Mouse (Mus musculus): ENCODE results near the gene Plrg1. TPM values are rescaled to one million over a fixed set of nuclear protein-coding genes. Genes with fewer than 3 reads are reported as not detected.

Gene Plrg1
- polyA plus RNA-seq, 1 experiment from 2014 or later = 91.2 TPM

DNA sequence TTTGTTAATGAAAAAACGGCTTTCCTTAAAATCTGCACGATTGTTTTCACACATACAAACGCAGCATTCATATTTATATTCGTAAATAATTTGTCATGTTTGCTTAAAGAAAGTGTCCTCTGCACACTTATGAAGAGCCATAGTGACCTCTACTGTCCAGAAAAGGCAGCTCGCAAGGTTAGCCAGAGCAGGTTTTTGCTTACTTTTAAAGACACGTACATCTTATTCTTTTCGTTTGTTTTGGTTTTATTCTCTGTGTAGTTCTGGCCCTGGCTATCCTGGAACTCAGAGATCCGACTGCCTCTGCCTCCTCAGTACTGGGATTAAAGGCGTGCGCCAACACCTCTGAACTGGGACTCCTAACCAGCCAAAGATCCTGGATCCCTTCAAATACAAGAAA is 1.6 kb upstream of the Plrg1 start:
- no peaks in the 10 kb centered on the region; the same call in 1 of the 2 replicates for H3K27me3 ChIP-seq
- H3K4me1 ChIP-seq = peaks cover 9% of the 10 kb centered on the region
- H3K36me3 ChIP-seq = peaks cover 15% of the 10 kb centered on the region
- no peak overlapping the region for H3K4me3 ChIP-seq
- no peak overlapping the region for H3K9ac ChIP-seq
- no peak for ATAC-seq (ENCODE audit: insufficient number of reproducible peaks, low FRiP score, low TSS enrichment, low read depth)
- no peak overlapping the region for H3K4me2 ChIP-seq
- H3K27ac ChIP-seq = no peak overlapping the region
- no peaks in the 10 kb centered on the region for H3K9me3 ChIP-seq
- 29% methylated on average over 10 of the region's 10 CpGs for WGBS

DNA sequence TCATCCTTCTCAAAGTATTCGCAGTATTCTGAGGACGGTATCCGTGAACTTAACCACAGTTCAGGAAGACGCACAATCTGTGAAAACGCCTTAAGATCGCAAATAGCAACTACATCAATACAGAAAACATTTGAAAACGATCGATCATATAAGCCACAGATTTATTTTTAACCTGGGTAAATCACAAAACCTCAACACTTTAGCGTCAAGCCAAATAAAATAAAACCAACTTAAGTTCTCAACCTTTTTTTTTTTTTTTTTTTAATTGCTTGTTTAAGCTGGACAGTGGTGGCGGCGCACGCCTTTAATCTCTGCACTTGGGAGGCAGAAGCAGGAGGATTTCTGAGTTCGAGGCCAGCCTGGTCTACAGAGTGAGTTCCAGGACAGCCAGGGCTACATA is 563 bp upstream of the Plrg1 start:
- H3K27ac ChIP-seq = peak overlapping the region; percentile 54; the same call in 1 of the 2 replicates
- H3K27me3 ChIP-seq = no peaks in the 10 kb centered on the region; the same call in 1 of the 2 replicates
- peak overlapping the region; percentile 70 for H3K4me3 ChIP-seq
- 33% methylated on average over 13 of the region's 13 CpGs for WGBS
- peaks cover 25% of the 10 kb centered on the region for H3K36me3 ChIP-seq
- H3K9me3 ChIP-seq = no peaks in the 10 kb centered on the region
- ATAC-seq (ENCODE audit: insufficient number of reproducible peaks, low FRiP score, low TSS enrichment, low read depth) = peak; percentile 28; the same call in 1 of the 2 replicates
- H3K9ac ChIP-seq = no peak overlapping the region
- peak overlapping the region; percentile 45 for H3K4me2 ChIP-seq
- H3K4me1 ChIP-seq = peaks cover 9% of the 10 kb centered on the region

DNA sequence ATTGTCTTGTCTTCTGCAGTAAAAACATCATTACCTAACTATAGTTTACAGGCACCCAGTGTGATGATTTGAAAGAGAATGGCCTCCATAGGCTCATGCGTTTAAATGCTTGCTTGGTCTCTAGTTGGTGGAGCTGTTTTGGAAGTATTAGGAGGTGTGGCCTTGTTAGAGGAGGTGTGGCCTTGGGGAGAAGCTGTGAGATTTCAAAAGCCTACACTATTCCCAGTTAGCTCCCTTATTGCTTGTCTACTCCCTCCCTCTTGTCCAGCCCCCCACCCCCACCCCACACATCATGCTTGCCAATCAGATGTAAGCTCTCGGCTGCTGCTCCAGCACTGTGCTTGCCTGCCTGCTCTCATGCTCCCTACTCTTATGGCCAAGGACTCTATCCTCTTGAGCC is 1.7 kb downstream of the Plrg1 start:
- no peaks in the 10 kb centered on the region for H3K27me3 ChIP-seq
- H3K4me3 ChIP-seq = no peak overlapping the region
- no peak overlapping the region for H3K4me2 ChIP-seq
- peaks cover 47% of the 10 kb centered on the region for H3K36me3 ChIP-seq
- peaks cover 9% of the 10 kb centered on the region for H3K4me1 ChIP-seq
- H3K9me3 ChIP-seq = no peaks in the 10 kb centered on the region
- ATAC-seq (ENCODE audit: insufficient number of reproducible peaks, low FRiP score, low TSS enrichment, low read depth) = no peak
- no peak overlapping the region for H3K27ac ChIP-seq
- 86% methylated on average over 2 of the region's 2 CpGs for WGBS
- no peak overlapping the region for H3K9ac ChIP-seq

DNA sequence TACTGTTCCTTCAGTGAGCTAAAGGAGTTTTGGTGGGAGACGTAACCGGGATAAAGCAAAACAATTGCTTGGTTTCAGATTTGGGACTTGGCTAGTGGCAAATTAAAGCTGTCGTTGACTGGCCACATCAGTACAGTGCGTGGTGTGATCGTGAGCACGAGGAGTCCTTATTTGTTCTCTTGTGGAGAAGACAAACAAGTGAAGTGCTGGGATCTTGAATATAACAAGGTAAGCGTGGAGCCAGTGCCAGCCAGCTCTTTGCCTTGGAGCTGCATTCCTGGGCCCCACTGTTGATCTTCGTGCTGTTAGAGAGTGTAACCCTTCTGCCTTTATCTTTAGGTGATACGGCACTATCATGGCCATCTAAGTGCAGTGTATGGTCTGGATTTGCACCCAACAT is 12.6 kb downstream of the Plrg1 start:
- no peak overlapping the region for H3K4me3 ChIP-seq
- H3K27ac ChIP-seq = no peak overlapping the region
- H3K36me3 ChIP-seq = peaks cover 84% of the 10 kb centered on the region
- H3K4me1 ChIP-seq = no peaks in the 10 kb centered on the region
- no peak overlapping the region for H3K4me2 ChIP-seq
- no peaks in the 10 kb centered on the region for H3K9me3 ChIP-seq
- H3K9ac ChIP-seq = no peak overlapping the region
- 89% methylated on average over 9 of the region's 9 CpGs for WGBS
- H3K27me3 ChIP-seq = no peaks in the 10 kb centered on the region
- no peak for ATAC-seq (ENCODE audit: insufficient number of reproducible peaks, low FRiP score, low TSS enrichment, low read depth)

DNA sequence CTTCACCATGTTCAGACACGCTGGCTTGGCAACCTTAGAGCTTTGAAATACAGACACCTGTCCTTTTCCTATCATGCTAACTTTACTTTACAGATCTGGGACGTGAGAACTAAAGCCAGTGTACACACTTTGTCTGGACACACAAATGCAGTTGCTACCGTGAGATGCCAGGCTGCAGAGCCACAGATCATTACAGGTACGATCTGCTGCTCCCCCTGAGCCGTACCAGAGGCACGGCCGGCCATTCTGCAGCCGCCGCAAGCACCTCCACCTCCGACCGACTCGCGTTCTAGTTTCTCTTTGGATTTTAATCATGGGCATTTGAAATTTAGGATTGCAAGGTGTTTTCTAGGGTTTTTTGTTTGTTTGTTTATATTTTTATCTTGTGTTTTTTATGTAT is 13.5 kb downstream of the Plrg1 start:
- Histone ChIP-seq H3K9me3 (no peaks in the 10 kb centered on the region), H3K4me3 (no peak overlapping the region), H3K27me3 (no peaks in the 10 kb centered on the region), H3K27ac (no peak overlapping the region), H3K9ac (no peak overlapping the region), H3K36me3 (peaks cover 85% of the 10 kb centered on the region), H3K4me1 (no peaks in the 10 kb centered on the region), H3K4me2 (no peak overlapping the region)
- no peak for ATAC-seq (ENCODE audit: insufficient number of reproducible peaks, low FRiP score, low TSS enrichment, low read depth)
- WGBS = 96% methylated on average over 13 of the region's 13 CpGs

DNA sequence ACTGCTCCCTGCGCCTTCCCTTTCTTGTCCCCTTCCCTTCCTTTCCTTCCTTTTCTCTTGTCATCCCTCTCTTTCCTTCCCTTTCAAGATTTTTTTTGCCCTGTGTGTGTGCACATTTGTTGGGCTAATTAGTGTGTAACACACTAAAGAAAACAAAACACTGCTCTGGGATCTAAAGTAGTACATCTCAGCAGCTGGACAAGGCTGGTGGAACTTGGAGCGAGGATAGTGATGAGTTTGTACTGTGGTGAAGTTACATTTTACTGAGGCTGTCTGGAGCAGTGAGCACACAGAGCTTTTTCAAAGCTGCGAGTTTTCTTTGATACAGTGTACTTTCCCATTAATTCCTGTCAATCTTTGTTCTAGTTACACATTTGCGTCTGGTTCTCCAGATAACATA is 14.9 kb downstream of the Plrg1 start:
- no peaks in the 10 kb centered on the region for H3K4me1 ChIP-seq
- 91% methylated on average over 4 of the region's 4 CpGs for WGBS
- H3K27ac ChIP-seq = no peak overlapping the region
- no peak for ATAC-seq (ENCODE audit: insufficient number of reproducible peaks, low FRiP score, low TSS enrichment, low read depth)
- no peak overlapping the region for H3K4me2 ChIP-seq
- H3K9me3 ChIP-seq = no peaks in the 10 kb centered on the region
- peaks cover 77% of the 10 kb centered on the region for H3K36me3 ChIP-seq
- no peak overlapping the region for H3K9ac ChIP-seq
- no peak overlapping the region for H3K4me3 ChIP-seq
- no peaks in the 10 kb centered on the region for H3K27me3 ChIP-seq

DNA sequence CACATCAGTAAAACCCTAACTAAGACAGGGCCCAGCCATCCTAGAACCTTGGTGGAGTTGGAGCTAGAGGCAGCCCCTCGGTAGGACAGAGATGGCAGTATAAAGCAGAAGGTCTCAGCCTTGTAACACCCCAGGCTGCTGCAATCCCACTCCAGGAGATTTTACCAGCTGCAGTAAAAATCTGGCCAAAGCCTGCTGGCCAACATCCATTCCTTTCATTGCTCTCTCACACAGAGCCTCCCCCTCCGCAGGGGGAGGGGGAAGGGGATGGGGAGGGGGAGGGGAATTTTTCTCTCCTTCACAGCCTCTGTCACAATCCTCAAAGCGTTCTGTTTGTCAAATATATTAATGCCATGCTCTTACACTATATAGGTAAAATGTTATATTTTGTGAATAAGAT is 21.2 kb downstream of the Plrg1 start:
- Histone ChIP-seq H3K9ac (no peak overlapping the region), H3K4me2 (no peak overlapping the region), H3K4me1 (peaks cover 10% of the 10 kb centered on the region; the same call in 1 of the 2 replicates), H3K27me3 (no peaks in the 10 kb centered on the region), H3K4me3 (no peak overlapping the region), H3K36me3 (peaks cover 20% of the 10 kb centered on the region), H3K27ac (no peak overlapping the region), H3K9me3 (no peaks in the 10 kb centered on the region)
- no peak for ATAC-seq (ENCODE audit: insufficient number of reproducible peaks, low FRiP score, low TSS enrichment, low read depth)
- 26% methylated on average over 2 of the region's 3 CpGs for WGBS

DNA sequence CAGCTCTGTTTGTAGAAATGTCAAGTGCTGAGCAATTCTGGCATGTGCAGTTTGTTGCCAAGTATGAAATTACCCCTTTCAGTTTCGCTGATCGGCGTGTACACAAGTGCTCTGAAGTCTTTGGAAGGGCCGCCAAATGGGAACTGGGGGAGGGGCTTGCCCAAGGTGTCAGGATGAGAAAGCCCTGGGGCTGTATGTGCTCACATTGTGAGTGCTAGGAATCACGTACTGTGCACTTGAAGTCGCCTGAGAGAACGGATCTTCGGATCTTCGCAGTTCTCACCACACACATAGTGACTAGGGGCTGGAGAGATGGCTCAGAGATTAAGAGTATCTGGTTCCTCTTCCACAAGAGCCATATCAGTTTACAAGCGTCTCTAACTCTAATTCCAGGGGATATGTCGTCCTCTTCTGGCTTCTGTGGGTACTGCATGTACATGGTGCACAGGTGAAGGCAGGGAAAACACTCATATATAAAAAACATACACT is 25.3 kb downstream of the Plrg1 start:
- 3% methylated on average over 11 of the region's 11 CpGs for WGBS
- H3K9ac ChIP-seq = no peak overlapping the region
- no peaks in the 10 kb centered on the region for H3K36me3 ChIP-seq
- ATAC-seq (ENCODE audit: insufficient number of reproducible peaks, low FRiP score, low TSS enrichment, low read depth) = peak; percentile 67
- H3K4me1 ChIP-seq = peaks cover 10% of the 10 kb centered on the region; the same call in 1 of the 2 replicates
- H3K27ac ChIP-seq = no peak overlapping the region
- H3K9me3 ChIP-seq = no peaks in the 10 kb centered on the region
- H3K4me2 ChIP-seq = peak overlapping the region; percentile 55
- peak overlapping the region; percentile 34 for H3K4me3 ChIP-seq
- no peaks in the 10 kb centered on the region for H3K27me3 ChIP-seq

DNA sequence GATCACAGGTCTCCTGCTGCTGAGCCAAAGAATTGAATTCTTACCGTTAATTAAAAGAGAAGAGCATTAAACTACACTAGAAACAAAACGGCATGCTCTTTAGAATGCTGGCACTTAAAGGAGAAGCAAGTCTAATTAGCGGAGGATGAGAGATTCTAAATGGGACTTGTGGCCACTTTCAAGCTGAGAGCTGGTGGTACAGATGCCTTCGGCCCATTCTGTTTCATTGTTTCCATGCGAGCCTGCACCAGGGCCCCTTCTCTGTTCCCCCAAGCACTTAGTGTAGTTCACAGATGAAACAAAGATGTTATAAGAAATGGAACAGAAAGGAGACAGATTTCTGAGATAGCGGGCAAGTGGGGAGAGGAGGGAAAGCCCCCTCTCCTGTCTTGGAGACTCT is 42.3 kb downstream of the Plrg1 start:
- ATAC-seq (ENCODE audit: insufficient number of reproducible peaks, low FRiP score, low TSS enrichment, low read depth) = no peak
- no peak overlapping the region for H3K4me3 ChIP-seq
- H3K9me3 ChIP-seq = no peaks in the 10 kb centered on the region
- WGBS = 66% methylated on average over 6 of the region's 6 CpGs
- no peak overlapping the region for H3K27ac ChIP-seq
- H3K4me2 ChIP-seq = no peak overlapping the region
- no peaks in the 10 kb centered on the region for H3K36me3 ChIP-seq
- peaks cover 6% of the 10 kb centered on the region; the same call in 1 of the 2 replicates for H3K4me1 ChIP-seq
- H3K9ac ChIP-seq = no peak overlapping the region
- H3K27me3 ChIP-seq = no peaks in the 10 kb centered on the region

DNA sequence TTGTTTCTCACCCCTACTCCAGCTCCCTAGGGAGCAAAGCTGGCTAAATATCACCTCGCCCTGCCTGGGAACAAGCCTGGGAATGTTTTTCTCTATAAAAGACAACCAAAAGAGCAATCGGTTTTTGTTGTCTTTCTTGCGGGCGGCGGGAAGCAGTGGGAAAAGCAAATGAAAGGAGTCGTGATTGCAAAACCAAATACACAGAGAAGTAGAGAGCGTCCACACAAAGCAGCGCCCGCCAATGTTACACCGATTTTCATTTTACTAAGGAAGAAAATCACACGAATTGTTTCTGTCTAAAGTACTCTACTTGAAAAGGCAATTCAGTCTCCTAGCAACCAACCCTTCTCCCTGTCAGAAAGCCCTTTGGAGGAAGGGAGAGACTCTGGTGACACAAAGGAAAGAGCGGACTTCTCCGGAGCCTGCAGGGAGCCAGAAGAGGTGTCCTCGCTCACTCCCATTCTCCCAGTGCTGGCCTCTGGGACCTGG is 43.3 kb downstream of the Plrg1 start:
- no peaks in the 10 kb centered on the region for H3K9me3 ChIP-seq
- WGBS = 19% methylated on average over 14 of the region's 14 CpGs
- H3K27ac ChIP-seq = no peak overlapping the region
- H3K9ac ChIP-seq = no peak overlapping the region
- H3K27me3 ChIP-seq = no peaks in the 10 kb centered on the region
- H3K36me3 ChIP-seq = no peaks in the 10 kb centered on the region
- H3K4me2 ChIP-seq = peak overlapping the region; percentile 19; the same call in 1 of the 2 replicates
- H3K4me3 ChIP-seq = peak overlapping the region; percentile 15
- no peak for ATAC-seq (ENCODE audit: insufficient number of reproducible peaks, low FRiP score, low TSS enrichment, low read depth)
- H3K4me1 ChIP-seq = peaks cover 6% of the 10 kb centered on the region; the same call in 1 of the 2 replicates

DNA sequence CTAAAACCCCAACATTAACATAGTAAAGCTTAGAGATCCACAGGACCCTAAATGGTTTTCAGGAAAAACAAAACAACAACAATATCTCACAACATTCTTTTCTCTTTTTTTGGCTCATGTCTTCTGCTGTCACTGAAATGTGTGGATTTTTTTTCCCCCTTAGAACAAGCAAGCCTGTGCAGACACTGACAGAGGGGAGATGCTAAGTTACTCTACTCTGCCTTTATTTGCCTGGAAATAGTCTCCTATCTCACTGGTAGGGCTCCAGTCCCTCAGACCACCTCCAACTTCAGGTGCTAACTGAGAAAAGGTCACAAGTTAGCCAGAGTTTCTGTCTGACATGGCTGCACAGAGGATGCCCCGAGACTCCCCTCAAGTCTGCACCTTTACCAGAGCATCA is 43.8 kb downstream of the Plrg1 start:
- 88% methylated on average over 1 of the region's 1 CpGs for WGBS
- Histone ChIP-seq H3K36me3 (no peaks in the 10 kb centered on the region), H3K4me1 (peaks cover 6% of the 10 kb centered on the region; the same call in 1 of the 2 replicates), H3K4me3 (no peak overlapping the region), H3K9ac (no peak overlapping the region), H3K27ac (no peak overlapping the region), H3K9me3 (no peaks in the 10 kb centered on the region), H3K27me3 (no peaks in the 10 kb centered on the region), H3K4me2 (0 out of 2 replicates have a peak overlapping the region, but pooled peaks have one; percentile 19)
- ATAC-seq (ENCODE audit: insufficient number of reproducible peaks, low FRiP score, low TSS enrichment, low read depth) = no peak

DNA sequence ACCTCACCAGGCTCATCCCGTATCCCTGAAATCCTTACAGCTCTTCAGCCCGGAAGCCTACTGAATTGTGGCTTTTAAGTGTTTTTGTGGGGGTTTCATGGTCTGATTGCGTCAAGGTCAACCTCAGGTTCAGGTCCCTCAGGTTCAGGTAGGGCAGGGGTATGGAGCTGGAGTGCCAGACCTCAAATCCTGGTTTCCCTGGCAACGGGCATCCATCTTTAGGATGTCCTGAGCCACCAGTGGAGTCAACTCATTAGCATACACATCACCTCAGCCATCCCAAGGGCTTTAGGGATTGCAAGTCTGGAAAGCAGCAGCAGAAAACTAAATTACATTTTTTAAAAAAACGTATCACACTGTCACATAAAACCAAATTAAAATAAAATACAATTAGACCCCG is 44.3 kb downstream of the Plrg1 start:
- Histone ChIP-seq H3K36me3 (no peaks in the 10 kb centered on the region), H3K4me2 (no peak overlapping the region), H3K27me3 (no peaks in the 10 kb centered on the region), H3K4me1 (peaks cover 6% of the 10 kb centered on the region; the same call in 1 of the 2 replicates), H3K9me3 (no peaks in the 10 kb centered on the region), H3K4me3 (no peak overlapping the region), H3K9ac (no peak overlapping the region), H3K27ac (no peak overlapping the region)
- no peak for ATAC-seq (ENCODE audit: insufficient number of reproducible peaks, low FRiP score, low TSS enrichment, low read depth)
- 78% methylated on average over 6 of the region's 6 CpGs for WGBS

DNA sequence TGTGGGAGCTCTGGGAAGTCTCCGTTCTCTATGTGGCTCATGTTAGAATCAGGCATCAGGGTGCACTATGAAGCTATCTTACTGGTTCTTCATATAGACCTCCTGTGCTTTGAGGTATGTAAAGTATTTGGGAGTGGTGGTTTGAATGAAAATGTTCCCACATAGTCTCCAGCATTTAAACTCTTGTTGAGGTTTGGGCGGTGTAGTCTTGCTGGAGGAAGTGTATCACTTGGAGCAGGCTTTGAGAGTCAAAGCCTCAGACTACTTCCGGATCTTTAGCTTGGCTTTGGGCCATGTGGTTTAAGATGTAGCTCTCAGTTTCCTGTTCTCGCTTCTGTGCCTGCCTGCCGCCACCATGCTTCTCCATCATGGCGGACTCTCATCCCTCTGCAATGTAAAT is 47.0 kb downstream of the Plrg1 start:
- H3K36me3 ChIP-seq = no peaks in the 10 kb centered on the region
- H3K4me1 ChIP-seq = peaks cover 6% of the 10 kb centered on the region; the same call in 1 of the 2 replicates
- H3K27ac ChIP-seq = no peak overlapping the region
- no peak for ATAC-seq (ENCODE audit: insufficient number of reproducible peaks, low FRiP score, low TSS enrichment, low read depth)
- H3K27me3 ChIP-seq = no peaks in the 10 kb centered on the region
- H3K4me2 ChIP-seq = no peak overlapping the region
- no peaks in the 10 kb centered on the region for H3K9me3 ChIP-seq
- H3K9ac ChIP-seq = no peak overlapping the region
- WGBS = 80% methylated on average over 6 of the region's 6 CpGs
- H3K4me3 ChIP-seq = no peak overlapping the region

All from limb, embryonic 15.5 days (tissue).